Mouse (Mus musculus) liver, embryonic 18 days (tissue): ENCODE data around the gene Lig3. TPM values are rescaled to one million over a fixed set of nuclear protein-coding genes. Genes with fewer than 3 reads are reported as not detected.

Experiments used
- polyA plus RNA-seq: library from polyadenylated mRNA; depleted of rRNA; stranded (reverse); fragments of >200 nt; gene quantifications from 2 replicates; pipeline ENCODE4 v1.2.3, GENCODE M21; 2012; rRNA removed

The Lig3 gene
- polyA plus RNA-seq = 7.6 and 7.8 TPM in 2 replicates

GRCm38 (mm10) chr11:82780983-82781903 is at the start of gene Lig3:
Gene Lig3, plus strand, starts transcription at chr11:82781108.

GRCm38 (mm10) chr11:82763742-82764437 is 17.0 kb upstream of the Lig3 start, which contains the start of the genes Cct6b and Zfp830:
Gene Cct6b, minus strand, starts transcription at chr11:82764321.
Gene Zfp830, plus strand, starts transcription at chr11:82764345.

Other genes with a start within 250 kb of the Lig3 start
- 0.11 and 0.12 TPM in 2 replicates for gene Cct6b, start 16.8 kb upstream of the Lig3 start, polyA plus RNA-seq
- 8.4 and 9.5 TPM in 2 replicates for gene Zfp830, start 16.8 kb upstream of the Lig3 start, polyA plus RNA-seq
- gene Rffl, start 90.1 kb downstream of the Lig3 start, polyA plus RNA-seq = 12.2 and 13.8 TPM in 2 replicates
- 3.4 TPM in 2 replicates for gene Rad51d, start 109.5 kb downstream of the Lig3 start, polyA plus RNA-seq
- 0.15 and 0.18 TPM in 2 replicates for gene Fndc8, start 111.0 kb downstream of the Lig3 start, polyA plus RNA-seq
- 16.0 and 19.2 TPM in 2 replicates for gene Nle1, start 127.3 kb downstream of the Lig3 start, polyA plus RNA-seq
- 0.72 and 0.78 TPM in 2 replicates for gene Unc45b, start 129.4 kb downstream of the Lig3 start, polyA plus RNA-seq
- 4.9 and 5.2 TPM in 2 replicates for gene Slfn5, start 170.2 kb downstream of the Lig3 start, polyA plus RNA-seq
- 1.9 and 2.2 TPM in 2 replicates for gene Slfn9, start 210.7 kb downstream of the Lig3 start, polyA plus RNA-seq
- gene Slfn8, start 239.7 kb downstream of the Lig3 start, polyA plus RNA-seq = 1.8 and 2.0 TPM in 2 replicates